ENCODE assay signal across 13 mouse cellular contexts in genomic region chr9:95636395-95636794, GRCm38 (mm10). TPM values are rescaled to one million over a fixed set of nuclear protein-coding genes. Genes with fewer than 3 reads are reported as not detected.
DNase-seq lines count a peak whose midpoint lies in the region; ATAC-seq lines count a peak whose summit lies in the region.
"Had no signal": no experiment of that assay in that cellular context is flagged by ENCODE, and none has a peak within 500 bp of the region (broad histone marks: within the 10 kb centered on the region; RNA-seq: fewer than 3 reads in every experiment).

No protein-coding gene starts in this region.

- no peak overlapping the region for H3K4me2 ChIP-seq in hindbrain, embryonic 11.5 days (replicated peaks; ENCODE audit: low read depth, low read length)
- peak overlapping the region; percentile 96 for H3K4me2 ChIP-seq in embryonic facial prominence, embryonic 13.5 days
- peak overlapping the region; percentile 89 for H3K4me2 ChIP-seq in hindbrain, embryonic 14.5 days (replicated peaks)
- peak overlapping the region; percentile 95 for H3K4me2 ChIP-seq in midbrain, embryonic 13.5 days (replicated peaks)

- WGBS in hindbrain, embryonic 10.5 days: 79% methylated on average over 4 of the region's 4 CpGs
- WGBS in hindbrain, embryonic 11.5 days: 78% methylated on average over 4 of the region's 4 CpGs
- WGBS in embryonic facial prominence, embryonic 13.5 days: 64% methylated on average over 4 of the region's 4 CpGs
- 71% methylated on average over 4 of the region's 4 CpGs for WGBS in hindbrain, embryonic 14.5 days
- WGBS in midbrain, embryonic 13.5 days: 78% methylated on average over 4 of the region's 4 CpGs

- no peak for DNase-seq in hindbrain, embryonic 10.5 days (ENCODE audit: low spot score)
- DNase-seq in hindbrain, embryonic 11.5 days (ENCODE audit: low spot score): no peak
- peak; percentile 26 for DNase-seq in hindbrain, embryonic 14.5 days (ENCODE audit: low spot score)
- no peak for DNase-seq in layer of hippocampus, postnatal 36 days
- DNase-seq in thymus, postnatal 36 days: no peak
- DNase-seq: cerebellum, adult 9-10 months; heart, postnatal 36 days; kidney, adult 9 months; spleen, adult 18-20 months had no signal

- H3K36me3 ChIP-seq in hindbrain, embryonic 10.5 days: no peaks in the 10 kb centered on the region
- H3K36me3 ChIP-seq in hindbrain, embryonic 11.5 days (ENCODE audit: control insufficient read depth, insufficient read depth, low read length): no peaks in the 10 kb centered on the region
- no peaks in the 10 kb centered on the region for H3K36me3 ChIP-seq in embryonic facial prominence, embryonic 13.5 days
- no peaks in the 10 kb centered on the region for H3K36me3 ChIP-seq in hindbrain, embryonic 14.5 days (replicated peaks; ENCODE audit: control insufficient read depth, insufficient read depth)
- H3K36me3 ChIP-seq in midbrain, embryonic 13.5 days: no peaks in the 10 kb centered on the region

- ATAC-seq in hindbrain, embryonic 11.5 days (ENCODE audit: low FRiP score): no peak
- no peak for ATAC-seq in embryonic facial prominence, embryonic 13.5 days (ENCODE audit: insufficient number of reproducible peaks, insufficient read depth, low FRiP score, low TSS enrichment, low read depth)
- no peak for ATAC-seq in hindbrain, embryonic 14.5 days (ENCODE audit: low FRiP score)
- no peak for ATAC-seq in midbrain, embryonic 13.5 days
- no peak for ATAC-seq in megakaryocyte, adult 5-6 weeks (ENCODE audit: poor library complexity, severe bottlenecking)

- no peak overlapping the region for H3K9ac ChIP-seq in hindbrain, embryonic 11.5 days (ENCODE audit: low read depth, low read length)
- H3K9ac ChIP-seq in embryonic facial prominence, embryonic 13.5 days: no peak overlapping the region
- H3K9ac ChIP-seq in hindbrain, embryonic 14.5 days: no peak overlapping the region
- H3K9ac ChIP-seq in midbrain, embryonic 13.5 days (replicated peaks): no peak overlapping the region

- peaks cover 2% of the 10 kb centered on the region; the same call in 1 of the 2 replicates for H3K9me3 ChIP-seq in hindbrain, embryonic 10.5 days
- H3K9me3 ChIP-seq in hindbrain, embryonic 11.5 days (ENCODE audit: control insufficient read depth, low read length): no peaks in the 10 kb centered on the region
- no peaks in the 10 kb centered on the region for H3K9me3 ChIP-seq in embryonic facial prominence, embryonic 13.5 days
- H3K9me3 ChIP-seq in hindbrain, embryonic 14.5 days (ENCODE audit: control insufficient read depth, low read length): no peaks in the 10 kb centered on the region
- H3K9me3 ChIP-seq in midbrain, embryonic 13.5 days: no peaks in the 10 kb centered on the region

- peaks cover 41% of the 10 kb centered on the region for H3K27me3 ChIP-seq in hindbrain, embryonic 10.5 days (ENCODE audit: insufficient read depth, poor library complexity, severe bottlenecking)
- peaks cover 2% of the 10 kb centered on the region; the same call in 1 of the 2 replicates for H3K27me3 ChIP-seq in hindbrain, embryonic 11.5 days (ENCODE audit: control insufficient read depth, insufficient read depth, low read length)
- H3K27me3 ChIP-seq in embryonic facial prominence, embryonic 13.5 days: peaks cover 22% of the 10 kb centered on the region
- 0 out of 2 replicates have a peak, but pooled peaks cover 8% of the 10 kb centered on the region for H3K27me3 ChIP-seq in hindbrain, embryonic 14.5 days (ENCODE audit: control insufficient read depth, insufficient read depth, low read length)
- peaks cover 25% of the 10 kb centered on the region for H3K27me3 ChIP-seq in midbrain, embryonic 13.5 days

- H3K27ac ChIP-seq in hindbrain, embryonic 10.5 days: no peak overlapping the region
- H3K27ac ChIP-seq in hindbrain, embryonic 11.5 days (ENCODE audit: low read depth, low read length): no peak overlapping the region
- no peak overlapping the region for H3K27ac ChIP-seq in embryonic facial prominence, embryonic 13.5 days
- H3K27ac ChIP-seq in hindbrain, embryonic 14.5 days: no peak overlapping the region
- H3K27ac ChIP-seq in midbrain, embryonic 13.5 days: no peak overlapping the region

- peak overlapping the region; percentile 78; the same call in 1 of the 2 replicates for H3K4me3 ChIP-seq in hindbrain, embryonic 10.5 days
- H3K4me3 ChIP-seq in hindbrain, embryonic 11.5 days (ENCODE audit: low read depth, low read length): no peak overlapping the region
- H3K4me3 ChIP-seq in embryonic facial prominence, embryonic 13.5 days: no peak overlapping the region
- H3K4me3 ChIP-seq in hindbrain, embryonic 14.5 days (replicated peaks; ENCODE audit: low read length): no peak overlapping the region
- no peak overlapping the region for H3K4me3 ChIP-seq in midbrain, embryonic 13.5 days (replicated peaks)

- H3K4me1 ChIP-seq in hindbrain, embryonic 10.5 days (replicated peaks): peaks cover 10% of the 10 kb centered on the region; the same call in 1 of the 2 replicates
- no peaks in the 10 kb centered on the region for H3K4me1 ChIP-seq in hindbrain, embryonic 11.5 days (replicated peaks; ENCODE audit: control insufficient read depth, insufficient read depth, low read length)
- peaks cover 7% of the 10 kb centered on the region; the same call in 1 of the 2 replicates for H3K4me1 ChIP-seq in embryonic facial prominence, embryonic 13.5 days
- H3K4me1 ChIP-seq in hindbrain, embryonic 14.5 days (replicated peaks; ENCODE audit: control insufficient read depth, insufficient read depth, low read length): peaks cover 4% of the 10 kb centered on the region
- peaks cover 3% of the 10 kb centered on the region; the same call in 1 of the 2 replicates for H3K4me1 ChIP-seq in midbrain, embryonic 13.5 days (replicated peaks)

RNA-seq across cellular contexts. Expression of gene Pcolce2, which starts 1.0 kb away (rescaled TPM):
- polyA plus RNA-seq in hindbrain, embryonic 10.5 days (2016; fragmentation: Nextera tagmentation; extraction: Ambion mirVana): 1.6 and 2.8 TPM in 2 replicates
- polyA plus RNA-seq in hindbrain, embryonic 11.5 days (2014; fragmentation: Nextera tagmentation; extraction: Ambion mirVana): 2.5 and 2.6 TPM in 2 replicates
- 8.2 and 10.0 TPM in 2 replicates for polyA plus RNA-seq in embryonic facial prominence, embryonic 13.5 days (2015; fragmentation: Nextera tagmentation; extraction: Ambion mirVana)
- polyA plus RNA-seq in hindbrain, embryonic 14.5 days (2014; fragmentation: Nextera tagmentation; extraction: Ambion mirVana): 2.6 and 2.7 TPM in 2 replicates
- 1.8 and 2.5 TPM in 2 replicates for polyA plus RNA-seq in midbrain, embryonic 13.5 days (2015; fragmentation: Nextera tagmentation; extraction: Ambion mirVana)
- total RNA-seq in layer of hippocampus, postnatal 36 days (2021): 1 to 10 TPM; 2.1 to 3.2 TPM
- not detected in 2 replicates for total RNA-seq in megakaryocyte, adult 5-6 weeks (2015)
- not detected in 2 replicates for total RNA-seq in megakaryocyte, adult 5-6 weeks (2017)
- total RNA-seq: granulocyte monocyte progenitor cell, adult 5-6 weeks had no signal
